Mouse (Mus musculus) heart, embryonic 11.5 days (tissue): ENCODE results near the gene Dlg1. TPM values are rescaled to one million over a fixed set of nuclear protein-coding genes. Genes with fewer than 3 reads are reported as not detected.

Source experiments
- ATAC-seq: fragments of 200-750 bp; cut with Nextera tagmentation; replicated peaks from 2 replicates; pipeline ENCODE4 v1.8.0; 2017; ENCODE audit warnings: moderate library complexity; ENCODE audit not compliant: insufficient number of reproducible peaks, low FRiP score, low TSS enrichment
- H3K27ac ChIP-seq: fragments of 300-500 bp; sonication (generic); 2 replicates; pipeline ENCODE4 v1.5.1; 2014; ENCODE audit warnings: mild to moderate bottlenecking, low read depth, low read length
- H3K27me3 ChIP-seq: fragments of 300-500 bp; sonication (generic); 2 replicates; pipeline ENCODE4 v1.6.1; 2014; ENCODE audit warnings: mild to moderate bottlenecking, low read length, mixed read lengths; ENCODE audit not compliant: control insufficient read depth, insufficient read depth
- H3K36me3 ChIP-seq: fragments of 300-500 bp; sonication (generic); 2 replicates; pipeline ENCODE4 v1.6.1; 2014; ENCODE audit warnings: mild to moderate bottlenecking, low read length, moderate library complexity, mixed read lengths; ENCODE audit not compliant: control insufficient read depth, insufficient read depth
- H3K4me1 ChIP-seq: fragments of 300-500 bp; sonication (generic); 2 replicates; pipeline ENCODE4 v1.6.1; 2014; ENCODE audit warnings: low read length; ENCODE audit not compliant: control insufficient read depth, insufficient read depth
- H3K4me2 ChIP-seq: fragments of 300-500 bp; sonication (generic); 2 replicates; pipeline ENCODE4 v1.6.1; 2014; ENCODE audit warnings: mild to moderate bottlenecking, moderate library complexity
- H3K4me3 ChIP-seq: fragments of 300-500 bp; sonication (generic); 2 replicates; pipeline ENCODE4 v1.5.1; 2014; ENCODE audit warnings: low read depth, low read length
- H3K9ac ChIP-seq: fragments of 300-500 bp; sonication (generic); 2 replicates; pipeline ENCODE4 v1.6.1; 2014; ENCODE audit warnings: mild to moderate bottlenecking, low read depth, low read length, moderate library complexity
- H3K9me3 ChIP-seq: fragments of 300-500 bp; sonication (generic); replicated peaks from 2 replicates; pipeline ENCODE4 v1.6.1; 2016; ENCODE audit warnings: low read length; ENCODE audit not compliant: control insufficient read depth
- WGBS: fragments of 180-500 bp; shearing (Covaris S2); extraction: QIAGEN DNeasy Blood & Tissue Kit; methylation state at CpG from one replicate; pipeline ENCODE4 v1.1.7; 2014; ENCODE audit not compliant: insufficient replicate concordance; 5-methylcytosine and 5-hydroxymethylcytosine counted together
- polyA plus RNA-seq: library from polyadenylated mRNA; unstranded; fragments of >200 nt; fragmentation: Nextera tagmentation; extraction: Ambion mirVana; gene quantifications from 2 replicates; pipeline ENCODE4 v1.2.1, GENCODE M21; 2014

Dlg1 gene
- 22.5 and 25.4 TPM in 2 replicates for polyA plus RNA-seq

DNA sequence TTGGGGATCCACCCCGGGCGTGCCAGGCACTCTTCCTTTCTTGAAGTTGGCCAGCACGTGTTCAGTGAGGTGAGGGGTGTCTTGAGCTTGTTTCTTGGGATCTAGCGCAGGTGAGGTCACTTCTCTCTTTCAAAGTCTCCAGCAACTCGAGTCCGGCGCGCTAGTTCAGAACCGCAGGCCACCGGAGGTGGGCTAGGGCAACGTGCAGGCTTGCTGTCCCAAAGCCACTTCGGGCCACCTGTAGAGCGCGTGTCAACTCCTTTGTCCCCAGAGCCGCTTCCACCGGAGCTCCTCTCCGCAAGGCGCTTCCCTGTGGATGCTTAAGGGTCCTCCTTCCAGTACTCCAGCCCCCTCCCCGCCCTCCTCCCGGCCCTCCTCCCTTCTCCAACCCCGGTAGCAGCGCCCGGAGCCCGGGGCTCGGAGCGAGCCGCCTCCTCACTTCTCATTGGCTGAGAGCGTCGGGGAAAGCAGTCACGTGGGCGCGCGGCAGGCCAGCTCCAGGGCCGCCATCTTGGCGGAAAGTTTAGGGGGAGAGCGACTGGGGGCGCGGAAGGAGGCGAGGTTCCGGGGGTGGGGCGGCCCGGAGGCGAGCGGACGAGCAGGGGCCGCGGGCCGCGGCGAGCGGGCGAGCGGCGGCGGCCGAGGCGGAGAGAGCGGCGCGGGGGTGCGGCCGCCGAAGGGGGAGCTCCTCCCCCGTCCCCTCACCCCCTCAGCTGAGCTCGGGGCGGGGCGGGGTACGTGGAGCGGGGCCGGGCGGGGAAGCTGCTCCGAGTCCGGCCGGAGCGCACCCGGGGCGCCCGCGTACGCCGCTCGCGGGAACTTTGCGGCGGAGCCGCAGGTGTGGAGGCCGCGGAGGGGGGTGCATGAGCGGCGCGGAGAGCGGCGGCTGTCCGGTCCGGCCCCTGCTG lies at the start of gene Dlg1:
Gene Dlg1, plus strand, starts transcription at position 65 of the 908 bp plus-strand sequence.
- Histone ChIP-seq H3K4me3 (peak within 1 kb of the TSS; percentile 94), H3K4me1 (peaks cover 10% of the 10 kb centered on the region; the same call in 1 of the 2 replicates), H3K9me3 (no peaks in the 10 kb centered on the region), H3K36me3 (peaks cover 10% of the 10 kb centered on the region; the same call in 1 of the 2 replicates), H3K9ac (peak within 1 kb of the TSS; percentile 90), H3K27me3 (no peaks in the 10 kb centered on the region), H3K27ac (peak within 1 kb of the TSS; percentile 92), H3K4me2 (peak within 1 kb of the TSS; percentile 86)
- WGBS = under 1% methylated on average over 81 of the region's 95 CpGs
- peak; percentile 96 for ATAC-seq

DNA sequence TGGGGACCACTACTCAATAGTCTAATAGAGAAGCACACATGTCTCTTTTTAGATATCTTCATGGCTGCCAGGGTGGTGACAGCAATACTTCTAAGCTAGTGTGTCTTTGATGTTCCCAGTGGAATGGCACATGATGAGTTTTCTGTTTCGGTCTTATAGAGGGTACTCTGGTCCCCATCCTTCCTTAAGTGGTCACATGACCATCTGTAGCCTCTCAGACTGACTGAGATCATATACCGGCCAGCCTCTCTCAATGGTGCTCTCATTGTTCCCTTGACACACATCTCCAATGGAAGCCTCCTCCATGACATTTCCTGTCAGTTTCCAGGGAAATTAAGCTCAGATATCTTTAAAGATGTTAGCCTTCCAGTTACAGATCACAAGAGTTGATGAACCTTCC lies 46.9 kb upstream of the Dlg1 start:
- Histone ChIP-seq H3K9ac (no peak overlapping the region), H3K4me2 (no peak overlapping the region), H3K9me3 (no peaks in the 10 kb centered on the region), H3K27me3 (no peaks in the 10 kb centered on the region), H3K4me3 (no peak overlapping the region), H3K36me3 (no peaks in the 10 kb centered on the region), H3K4me1 (peaks cover 8% of the 10 kb centered on the region; the same call in 1 of the 2 replicates), H3K27ac (no peak overlapping the region)
- WGBS = 88% methylated on average over 2 of the region's 2 CpGs
- no peak for ATAC-seq

DNA sequence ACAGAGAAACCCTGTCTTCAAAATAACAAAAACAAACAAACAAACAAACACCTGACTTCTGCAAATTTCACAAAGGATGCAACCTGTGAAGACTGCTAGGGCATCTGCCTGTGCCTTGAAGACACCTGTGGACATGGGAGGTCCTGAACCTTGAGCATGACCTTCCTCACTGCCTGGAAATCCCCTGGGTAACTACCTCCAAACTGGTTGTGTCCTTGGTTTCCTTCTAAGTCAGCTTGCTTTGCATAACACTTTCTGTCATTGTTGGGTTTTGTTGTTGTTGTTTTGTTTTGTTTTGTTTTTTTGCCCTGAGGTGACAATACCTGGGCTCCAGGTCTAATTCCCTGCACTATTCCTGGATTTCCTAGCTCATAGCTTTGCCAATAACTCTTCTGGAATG lies 46.1 kb upstream of the Dlg1 start:
- no peaks in the 10 kb centered on the region for H3K36me3 ChIP-seq
- H3K4me3 ChIP-seq = no peak overlapping the region
- peaks cover 8% of the 10 kb centered on the region; the same call in 1 of the 2 replicates for H3K4me1 ChIP-seq
- no peak overlapping the region for H3K9ac ChIP-seq
- H3K4me2 ChIP-seq = no peak overlapping the region
- H3K27ac ChIP-seq = no peak overlapping the region
- H3K27me3 ChIP-seq = no peaks in the 10 kb centered on the region
- no peak for ATAC-seq
- H3K9me3 ChIP-seq = no peaks in the 10 kb centered on the region

- ATAC-seq = peak; percentile 60; the same call in 1 of the 2 replicates
- Histone ChIP-seq H3K27ac (no peak overlapping the region), H3K9me3 (no peaks in the 10 kb centered on the region), H3K9ac (peak overlapping the region; percentile 4; the same call in 1 of the 2 replicates), H3K36me3 (no peaks in the 10 kb centered on the region), H3K4me2 (peak overlapping the region; percentile 48), H3K27me3 (no peaks in the 10 kb centered on the region), H3K4me3 (peak overlapping the region; percentile 19; the same call in 1 of the 2 replicates), H3K4me1 (peaks cover 8% of the 10 kb centered on the region; the same call in 1 of the 2 replicates)
- 13% methylated on average over 10 of the region's 10 CpGs for WGBS
Observed at GRCm38 (mm10) chr16:31617823-31618371, 45.3 kb upstream of the Dlg1 start.

- Histone ChIP-seq H3K4me1 (peaks cover 8% of the 10 kb centered on the region; the same call in 1 of the 2 replicates), H3K4me2 (peak overlapping the region; percentile 48), H3K9me3 (no peaks in the 10 kb centered on the region), H3K27me3 (no peaks in the 10 kb centered on the region), H3K4me3 (no peak overlapping the region), H3K36me3 (no peaks in the 10 kb centered on the region), H3K9ac (no peak overlapping the region), H3K27ac (no peak overlapping the region)
- no peak for ATAC-seq
- 62% methylated on average over 9 of the region's 9 CpGs for WGBS
Observed at GRCm38 (mm10) chr16:31618671-31619070, 44.6 kb upstream of the Dlg1 start.

GRCm38 (mm10) chr16:31619675-31620335 lies 43.4 kb upstream of the Dlg1 start:
- WGBS = 83% methylated on average over 6 of the region's 6 CpGs
- Histone ChIP-seq H3K9me3 (no peaks in the 10 kb centered on the region), H3K9ac (no peak overlapping the region), H3K4me2 (no peak overlapping the region), H3K27me3 (no peaks in the 10 kb centered on the region), H3K4me1 (peaks cover 8% of the 10 kb centered on the region; the same call in 1 of the 2 replicates), H3K4me3 (no peak overlapping the region), H3K36me3 (no peaks in the 10 kb centered on the region), H3K27ac (no peak overlapping the region)
- ATAC-seq = no peak

DNA sequence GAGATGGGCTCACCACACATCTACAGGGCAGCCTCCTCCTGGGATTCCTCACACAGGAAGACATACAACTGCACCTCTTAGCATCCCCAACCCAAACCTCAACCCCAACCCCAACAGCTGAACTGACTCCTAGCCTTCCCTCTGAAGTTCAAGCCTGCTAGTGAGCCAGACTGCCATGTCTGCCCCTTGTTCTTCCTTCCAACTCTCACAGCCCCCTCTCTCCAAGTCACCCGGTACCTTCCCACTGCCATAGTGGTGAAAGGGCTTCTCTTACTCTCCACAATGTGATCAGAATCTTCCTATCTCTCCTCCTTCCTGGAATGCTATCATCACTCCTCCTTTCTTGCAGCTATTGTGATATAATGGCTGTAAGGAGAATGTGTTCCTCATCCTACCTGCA lies 40.9 kb upstream of the Dlg1 start:
- Histone ChIP-seq H3K9me3 (no peaks in the 10 kb centered on the region), H3K4me2 (no peak overlapping the region), H3K9ac (no peak overlapping the region), H3K4me3 (no peak overlapping the region), H3K27ac (no peak overlapping the region), H3K4me1 (peaks cover 8% of the 10 kb centered on the region; the same call in 1 of the 2 replicates), H3K27me3 (no peaks in the 10 kb centered on the region), H3K36me3 (no peaks in the 10 kb centered on the region)
- 75% methylated on average over 1 of the region's 1 CpGs for WGBS
- ATAC-seq = no peak

DNA sequence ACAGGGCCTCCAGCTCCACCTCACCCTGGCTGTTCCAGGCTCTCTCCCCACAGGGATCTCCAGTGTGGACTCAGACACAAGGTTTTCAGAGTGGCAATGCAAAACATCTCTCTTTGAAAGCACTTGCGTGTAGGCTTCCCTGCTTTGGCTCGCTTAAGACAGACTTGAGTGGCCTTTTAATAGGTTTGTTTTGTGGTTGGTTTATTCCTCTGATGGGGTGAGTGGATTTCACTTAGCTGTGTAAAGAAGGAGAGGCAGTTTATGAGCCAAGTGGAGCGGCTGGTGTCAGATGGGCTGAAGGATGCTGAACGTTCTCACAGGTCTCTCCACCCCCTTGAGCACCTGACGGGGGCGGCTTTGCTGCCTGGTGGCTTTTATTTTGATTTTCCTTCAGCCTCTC lies 40.1 kb upstream of the Dlg1 start:
- H3K4me1 ChIP-seq = peaks cover 3% of the 10 kb centered on the region; the same call in 1 of the 2 replicates
- no peak overlapping the region for H3K9ac ChIP-seq
- H3K36me3 ChIP-seq = no peaks in the 10 kb centered on the region
- H3K9me3 ChIP-seq = no peaks in the 10 kb centered on the region
- H3K4me3 ChIP-seq = no peak overlapping the region
- no peaks in the 10 kb centered on the region for H3K27me3 ChIP-seq
- WGBS = 84% methylated on average over 6 of the region's 6 CpGs
- H3K27ac ChIP-seq = no peak overlapping the region
- no peak for ATAC-seq
- H3K4me2 ChIP-seq = no peak overlapping the region
